Mouse (Mus musculus): ENCODE measurements at regions not wholly inside any gene's neighbourhood (a gene's known extent, or its start where the extent isn't known, plus 50 kb on each side); places are given as distances from the start of the nearest gene placed in this dataset.
A peak's percentile ranks its signal among the peaks of the same experiment; 100 is the strongest.

DNA sequence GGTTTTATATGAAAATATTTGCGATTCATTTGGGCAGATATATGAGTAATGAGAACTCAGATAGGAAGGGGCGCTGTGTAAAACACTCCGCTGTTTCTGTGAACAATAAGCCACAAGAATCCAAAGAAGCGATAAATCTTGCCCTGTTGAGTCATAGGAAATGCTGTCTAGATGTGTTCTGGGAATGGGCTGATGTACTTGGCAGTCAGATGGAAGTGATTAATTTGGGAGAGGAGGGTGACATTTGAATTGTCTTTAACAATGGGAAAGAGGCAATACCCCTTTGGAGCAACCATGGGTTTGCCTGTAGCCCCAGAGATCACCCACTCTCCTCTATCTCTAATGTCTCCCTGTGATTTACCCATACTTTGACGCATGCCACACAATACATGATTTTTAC, 160.4 kb downstream of the Dusp6 start:
- Histone ChIP-seq H3K27ac (no peak overlapping the region), H3K27me3 (no peaks in the 10 kb centered on the region), H3K9me3 (no peaks in the 10 kb centered on the region), H3K4me1 (replicated peaks) (peaks cover 4% of the 10 kb centered on the region; the same call in 1 of the 2 replicates), H3K36me3 (no peaks in the 10 kb centered on the region), H3K9ac (replicated peaks) (no peak overlapping the region), H3K4me2 (replicated peaks) (no peak overlapping the region), H3K4me3 (replicated peaks) (no peak overlapping the region)
- ATAC-seq = no peak
- WGBS = 95% methylated on average over 5 of the region's 5 CpGs

DNA sequence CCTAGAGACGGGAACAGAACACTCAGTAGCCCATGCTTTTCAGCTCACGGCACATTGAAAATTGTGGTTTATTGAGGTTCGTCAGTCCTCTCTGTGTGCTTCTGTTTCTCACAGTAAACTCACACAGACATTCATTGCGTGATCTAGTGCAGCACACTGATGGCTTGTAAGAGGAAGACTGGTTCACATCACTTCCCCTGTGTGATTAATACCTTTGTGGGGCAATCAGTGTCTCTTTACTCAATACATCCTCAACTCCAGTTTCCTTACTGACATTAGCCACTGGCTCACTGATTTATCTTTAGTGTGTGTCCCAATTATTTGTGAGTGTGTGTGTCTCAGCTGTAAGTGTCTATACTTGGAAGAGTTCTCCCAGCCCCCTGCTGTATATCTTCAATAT, 162.2 kb downstream of the Dusp6 start:
- Histone ChIP-seq H3K4me3 (replicated peaks) (no peak overlapping the region), H3K27me3 (no peaks in the 10 kb centered on the region), H3K36me3 (no peaks in the 10 kb centered on the region), H3K9ac (replicated peaks) (no peak overlapping the region), H3K4me2 (replicated peaks) (no peak overlapping the region), H3K27ac (no peak overlapping the region), H3K4me1 (replicated peaks) (no peaks in the 10 kb centered on the region), H3K9me3 (no peaks in the 10 kb centered on the region)
- WGBS = 93% methylated on average over 4 of the region's 4 CpGs
- ATAC-seq = no peak

DNA sequence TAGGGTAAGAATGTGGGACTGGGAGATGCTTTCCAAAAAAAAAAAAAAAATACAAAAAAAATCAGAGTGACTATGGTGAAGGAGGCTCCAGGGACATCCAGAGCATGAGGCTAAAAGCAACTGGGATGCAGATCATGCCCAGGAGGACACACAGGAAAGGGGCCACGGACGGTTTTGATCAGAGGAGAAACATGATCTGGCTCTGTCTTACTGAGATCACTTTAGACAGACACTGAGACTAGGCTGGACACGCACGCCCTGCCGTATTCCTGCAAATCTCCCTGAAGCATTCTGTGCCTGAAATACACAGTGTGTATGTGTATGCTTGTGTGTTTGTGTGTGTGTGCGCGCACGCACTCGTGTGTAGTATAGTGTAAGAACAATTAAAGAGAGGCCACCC, 167.1 kb downstream of the Dusp6 start:
- 65% methylated on average over 9 of the region's 9 CpGs for WGBS

DNA sequence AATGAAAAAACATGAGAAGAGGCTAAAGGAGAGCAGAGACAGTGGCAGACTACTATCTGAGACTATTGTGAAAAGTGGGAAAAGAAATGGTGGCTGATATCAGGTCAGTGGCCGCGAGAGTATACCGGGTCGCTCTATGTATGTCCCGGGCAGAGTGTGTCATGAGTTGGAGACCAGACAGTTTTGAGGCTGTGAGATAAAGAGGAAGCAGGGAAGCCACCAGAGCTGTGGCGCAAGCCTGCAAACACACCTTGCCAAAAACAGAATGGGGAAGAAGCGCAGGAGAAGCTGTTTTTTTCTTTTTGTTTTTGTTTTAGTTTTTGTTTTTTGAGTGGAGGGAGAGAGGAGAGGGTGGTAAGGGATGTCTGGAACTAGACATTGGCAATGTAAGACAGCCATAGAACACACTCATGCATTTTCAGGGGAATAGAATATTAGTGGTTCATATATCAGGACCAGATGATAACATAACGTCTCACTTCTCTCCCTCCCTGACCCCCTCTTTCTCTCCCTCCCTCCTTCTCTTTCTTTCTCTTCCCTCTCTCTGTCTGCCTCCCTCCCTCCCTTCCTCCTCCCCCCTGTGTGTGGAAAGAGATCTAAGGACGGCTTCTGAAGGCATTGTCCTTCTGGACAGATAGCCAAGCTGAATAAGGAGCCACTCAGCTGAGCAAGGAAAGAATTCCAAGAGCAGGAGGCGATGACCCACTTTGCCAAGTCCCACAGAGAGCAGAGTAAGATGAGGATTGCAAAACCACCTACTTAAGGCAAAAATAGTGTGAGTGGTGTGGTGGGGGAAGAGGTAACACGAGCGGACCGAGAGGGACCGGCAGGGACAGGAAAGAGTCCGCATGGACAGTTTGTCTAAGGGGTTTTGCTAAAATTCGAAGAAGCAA, 167.9 kb downstream of the Dusp6 start:
- no peaks in the 10 kb centered on the region for H3K36me3 ChIP-seq
- WGBS = 62% methylated on average over 16 of the region's 16 CpGs
- no peaks in the 10 kb centered on the region for H3K27me3 ChIP-seq
- 0 out of 2 replicates have a peak, but pooled peaks cover 5% of the 10 kb centered on the region for H3K4me1 ChIP-seq (replicated peaks)
- H3K4me2 ChIP-seq (replicated peaks) = no peak overlapping the region
- no peak for ATAC-seq
- no peak overlapping the region for H3K4me3 ChIP-seq (replicated peaks)
- H3K27ac ChIP-seq = no peak overlapping the region
- H3K9ac ChIP-seq (replicated peaks) = no peak overlapping the region
- no peaks in the 10 kb centered on the region for H3K9me3 ChIP-seq

More for the DNA sequence above, 167.1 kb downstream of the Dusp6 start:
- Histone ChIP-seq H3K9ac (replicated peaks) (no peak overlapping the region), H3K4me1 (replicated peaks) (0 out of 2 replicates have a peak, but pooled peaks cover 5% of the 10 kb centered on the region), H3K27ac (no peak overlapping the region), H3K9me3 (no peaks in the 10 kb centered on the region), H3K4me2 (replicated peaks) (no peak overlapping the region), H3K4me3 (replicated peaks) (no peak overlapping the region), H3K27me3 (no peaks in the 10 kb centered on the region), H3K36me3 (no peaks in the 10 kb centered on the region)
- no peak for ATAC-seq

DNA sequence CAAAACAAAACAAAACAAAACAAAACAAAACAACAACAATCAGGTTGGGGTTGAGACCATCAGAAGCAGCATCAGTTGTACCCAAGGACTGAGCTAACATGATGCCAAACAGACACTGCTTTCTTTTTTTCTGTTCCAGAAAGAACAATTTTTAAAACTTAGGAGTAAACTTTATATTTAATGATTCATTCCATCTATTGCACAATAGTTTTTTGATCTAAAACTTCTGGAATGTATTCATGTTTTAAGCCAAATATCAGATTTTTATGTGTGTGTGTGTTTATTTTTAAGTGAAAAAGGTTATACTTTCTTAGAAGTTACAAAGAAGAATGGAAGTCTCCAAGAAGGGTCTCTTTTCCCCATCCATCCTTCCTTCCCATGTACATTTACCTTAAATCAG, 174.0 kb downstream of the Dusp6 start:
- no peak for ATAC-seq
- Histone ChIP-seq H3K27ac (no peak overlapping the region), H3K4me2 (replicated peaks) (no peak overlapping the region), H3K36me3 (no peaks in the 10 kb centered on the region), H3K9me3 (no peaks in the 10 kb centered on the region), H3K27me3 (no peaks in the 10 kb centered on the region), H3K4me1 (replicated peaks) (no peaks in the 10 kb centered on the region), H3K4me3 (replicated peaks) (no peak overlapping the region), H3K9ac (replicated peaks) (no peak overlapping the region)

DNA sequence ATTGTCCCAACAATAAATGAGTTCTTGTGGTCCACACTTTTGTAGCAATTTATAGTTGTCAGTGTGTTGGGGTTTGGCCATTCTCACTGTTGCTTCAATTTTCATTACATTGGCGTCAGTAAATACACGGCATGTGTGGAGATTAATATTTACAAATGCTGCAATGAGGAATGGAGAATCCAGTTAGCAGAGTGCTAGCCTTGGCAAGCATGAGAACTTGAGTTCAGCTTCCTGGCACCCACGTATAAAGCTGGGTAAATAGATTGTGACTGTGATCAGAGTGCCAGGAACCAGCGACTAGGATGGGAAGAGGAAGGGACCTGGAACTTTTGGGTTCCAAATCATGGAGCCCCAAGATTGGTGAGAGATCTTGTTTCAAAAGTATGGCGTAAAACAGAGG, 177.1 kb downstream of the Dusp6 start:
- Histone ChIP-seq H3K27ac (no peak overlapping the region), H3K36me3 (no peaks in the 10 kb centered on the region), H3K9ac (replicated peaks) (no peak overlapping the region), H3K4me2 (replicated peaks) (no peak overlapping the region), H3K4me1 (replicated peaks) (no peaks in the 10 kb centered on the region), H3K27me3 (no peaks in the 10 kb centered on the region), H3K4me3 (replicated peaks) (no peak overlapping the region), H3K9me3 (no peaks in the 10 kb centered on the region)
- WGBS = 92% methylated on average over 5 of the region's 5 CpGs
- ATAC-seq = no peak

DNA sequence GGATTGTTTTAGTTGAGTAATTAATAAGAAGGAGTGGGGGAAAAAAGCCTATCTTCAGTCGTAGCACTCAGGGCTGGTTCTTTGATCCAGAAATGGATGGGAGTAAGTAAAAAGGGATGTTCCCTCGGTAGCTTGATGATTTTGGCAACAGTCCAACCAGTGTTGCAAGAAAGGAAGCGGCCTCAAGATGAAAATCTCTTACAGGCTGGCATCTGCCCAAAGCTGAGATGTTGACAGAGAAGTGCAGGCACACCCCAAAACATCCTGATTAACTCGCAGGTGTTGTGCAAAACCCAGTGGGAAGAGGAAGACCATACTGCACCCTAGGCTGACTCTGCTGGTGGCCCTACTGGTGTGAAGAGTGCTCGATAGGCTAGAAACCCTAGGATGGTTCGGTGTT, 178.0 kb downstream of the Dusp6 start:
- H3K4me3 ChIP-seq (replicated peaks) = no peak overlapping the region
- WGBS = 62% methylated on average over 6 of the region's 6 CpGs
- no peak overlapping the region for H3K27ac ChIP-seq
- no peak overlapping the region for H3K4me2 ChIP-seq (replicated peaks)
- ATAC-seq = peak; percentile 34; the same call in 1 of the 2 replicates
- no peaks in the 10 kb centered on the region for H3K9me3 ChIP-seq
- no peaks in the 10 kb centered on the region for H3K27me3 ChIP-seq
- no peaks in the 10 kb centered on the region for H3K36me3 ChIP-seq
- H3K4me1 ChIP-seq (replicated peaks) = no peaks in the 10 kb centered on the region
- H3K9ac ChIP-seq (replicated peaks) = no peak overlapping the region

DNA sequence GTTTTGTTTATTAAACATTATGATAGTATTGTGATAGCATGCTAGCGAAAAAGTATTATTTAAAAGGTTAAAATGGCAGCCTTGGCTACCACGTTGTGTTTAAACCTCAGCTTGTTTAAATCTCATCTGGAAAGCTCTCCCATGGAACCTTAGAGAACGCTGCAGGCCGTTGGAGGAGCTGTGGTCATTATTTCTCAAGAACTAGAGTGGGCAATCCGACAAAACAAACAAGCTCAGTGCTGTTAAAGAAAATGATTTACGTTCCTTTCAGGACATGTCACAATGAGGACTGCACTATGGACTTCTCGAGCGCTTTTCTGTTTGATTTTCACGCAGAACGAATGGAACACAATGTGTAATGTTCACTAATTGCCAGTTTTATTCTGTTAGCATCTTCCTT, 178.9 kb downstream of the Dusp6 start:
- ATAC-seq = no peak
- Histone ChIP-seq H3K27me3 (no peaks in the 10 kb centered on the region), H3K9me3 (no peaks in the 10 kb centered on the region), H3K4me2 (replicated peaks) (no peak overlapping the region), H3K27ac (no peak overlapping the region), H3K4me1 (replicated peaks) (no peaks in the 10 kb centered on the region), H3K9ac (replicated peaks) (no peak overlapping the region), H3K4me3 (replicated peaks) (no peak overlapping the region), H3K36me3 (no peaks in the 10 kb centered on the region)
- WGBS = 64% methylated on average over 10 of the region's 10 CpGs

DNA sequence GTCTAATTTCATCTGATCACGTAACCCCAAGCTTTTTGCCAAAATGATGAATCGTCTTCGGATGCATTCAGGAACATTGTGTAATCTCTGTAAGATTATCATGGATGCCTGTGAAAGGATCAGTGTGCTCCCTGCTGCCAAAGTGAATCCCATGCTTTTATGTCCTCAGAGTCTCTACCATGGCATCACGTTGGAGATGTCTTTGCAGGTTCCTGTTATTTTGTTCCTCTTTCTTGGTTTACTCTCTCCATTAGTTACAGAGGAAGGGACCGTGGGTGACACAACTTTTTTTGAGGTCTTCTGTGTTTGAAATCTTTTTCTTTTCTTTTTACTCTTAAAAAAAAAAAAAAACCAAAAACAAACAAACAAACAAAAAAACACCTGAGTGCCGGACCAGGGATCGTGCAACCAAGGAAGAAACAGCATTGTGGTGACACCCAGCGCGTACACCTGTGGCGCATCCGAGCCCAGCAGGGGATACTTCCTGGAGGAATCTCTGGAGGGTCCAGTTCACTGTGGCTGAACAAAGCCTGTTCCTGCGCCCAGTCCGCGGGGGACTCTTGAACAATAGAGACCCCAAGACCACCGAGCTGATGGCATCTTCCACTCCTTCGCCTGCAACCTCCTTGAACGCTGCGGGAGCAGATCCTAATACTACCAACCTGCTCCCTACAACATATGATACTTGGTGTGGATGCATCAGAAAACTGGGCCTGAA, 180.6 kb downstream of the Dusp6 start:
- no peaks in the 10 kb centered on the region for H3K9me3 ChIP-seq
- 88% methylated on average over 18 of the region's 18 CpGs for WGBS
- H3K4me3 ChIP-seq (replicated peaks) = no peak overlapping the region
- H3K27me3 ChIP-seq = no peaks in the 10 kb centered on the region
- no peak for ATAC-seq
- H3K9ac ChIP-seq (replicated peaks) = no peak overlapping the region
- no peak overlapping the region for H3K27ac ChIP-seq
- no peaks in the 10 kb centered on the region for H3K36me3 ChIP-seq
- no peak overlapping the region for H3K4me2 ChIP-seq (replicated peaks)
- no peaks in the 10 kb centered on the region for H3K4me1 ChIP-seq (replicated peaks)

DNA sequence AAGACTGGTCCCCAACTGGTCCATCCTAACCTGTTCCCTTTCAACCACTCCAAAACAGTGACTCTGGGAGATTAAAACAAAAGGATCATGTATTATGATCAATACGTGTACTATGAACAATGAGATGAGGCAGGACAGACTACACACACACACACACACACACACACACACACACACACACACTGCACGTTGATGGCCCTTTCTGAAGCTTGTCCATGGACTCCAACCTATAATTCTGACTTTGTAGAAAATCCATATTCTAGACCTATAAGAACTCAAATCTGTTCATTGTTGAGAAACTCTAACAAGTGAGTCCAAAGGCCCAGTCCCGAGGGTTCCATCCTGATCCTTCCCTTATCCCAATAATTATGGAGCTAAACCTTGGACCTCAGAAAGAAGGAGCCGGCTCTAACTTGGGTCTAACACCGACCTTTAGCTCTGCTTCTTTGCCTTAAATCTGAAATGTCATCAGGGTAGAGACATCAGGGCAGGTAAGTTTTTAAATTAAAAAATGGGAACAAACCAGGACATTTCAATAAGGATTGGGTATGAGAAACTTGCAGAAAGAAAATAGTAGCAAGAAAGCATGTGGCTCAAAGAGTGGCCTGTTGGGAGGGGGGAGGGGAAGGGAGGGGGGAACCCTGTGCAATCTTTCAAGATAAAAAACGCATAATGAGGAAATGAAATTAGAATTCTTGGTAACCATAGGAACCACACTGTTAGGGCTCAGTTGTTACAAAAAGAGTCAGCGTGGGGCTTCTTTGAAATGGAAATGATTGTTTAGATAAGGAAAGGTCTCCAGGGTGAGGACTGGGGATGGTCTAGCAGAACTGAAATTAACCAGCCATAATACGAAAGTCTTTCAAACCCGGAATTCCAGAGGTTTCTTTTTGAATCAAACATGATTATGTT, 187.9 kb downstream of the Dusp6 start:
- WGBS = 22% methylated on average over 9 of the region's 9 CpGs

DNA sequence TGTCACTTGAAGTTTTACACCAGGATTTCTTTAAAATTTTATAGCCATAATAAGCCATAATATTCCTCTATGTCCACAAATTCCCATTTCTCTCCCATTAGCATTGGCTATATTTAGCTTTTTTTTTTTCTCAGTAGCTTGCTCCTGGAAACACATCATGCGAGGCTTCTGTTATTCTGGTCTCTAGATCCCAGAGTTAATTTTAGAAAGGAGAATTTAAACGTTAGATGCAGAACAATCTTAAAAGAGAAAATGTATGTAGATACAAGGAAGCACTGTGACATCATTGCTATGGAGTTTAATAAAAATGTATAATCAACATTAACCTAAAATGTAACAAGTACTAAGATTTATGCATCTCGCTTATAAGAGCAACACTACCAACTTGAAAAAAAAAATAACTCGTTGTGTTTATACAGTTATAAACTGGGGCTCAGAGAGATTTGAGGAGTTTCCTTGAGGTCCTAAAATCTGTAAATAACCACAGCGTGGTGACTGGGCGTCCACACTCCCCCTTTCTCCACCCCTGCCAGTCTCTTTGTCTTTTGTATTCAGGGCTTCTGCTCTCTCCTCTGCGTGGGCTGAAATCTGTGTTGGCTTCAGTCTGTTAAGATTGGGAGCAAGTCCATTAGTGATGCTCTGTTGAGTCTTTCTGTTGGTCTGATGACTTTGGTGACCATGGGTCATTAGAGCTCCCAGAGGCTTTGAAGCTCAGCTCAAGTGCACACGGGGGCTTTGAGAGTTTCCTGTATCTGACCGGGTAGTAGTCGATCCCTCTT, 188.8 kb downstream of the Dusp6 start:
- Histone ChIP-seq H3K27ac (peak overlapping the region; percentile 76), H3K4me1 (replicated peaks) (peaks cover 18% of the 10 kb centered on the region), H3K4me2 (replicated peaks) (no peak overlapping the region; the same call in 1 of the 2 replicates), H3K36me3 (no peaks in the 10 kb centered on the region), H3K27me3 (no peaks in the 10 kb centered on the region; the same call in 1 of the 2 replicates), H3K4me3 (replicated peaks) (no peak overlapping the region), H3K9me3 (no peaks in the 10 kb centered on the region), H3K9ac (replicated peaks) (no peak overlapping the region)
- 11% methylated on average over 10 of the region's 10 CpGs for WGBS
- peak; percentile 67 for ATAC-seq

More for the DNA sequence above, 187.9 kb downstream of the Dusp6 start:
- Histone ChIP-seq H3K4me3 (replicated peaks) (no peak overlapping the region), H3K9ac (replicated peaks) (no peak overlapping the region), H3K27ac (peak overlapping the region; percentile 20; the same call in 1 of the 2 replicates), H3K9me3 (no peaks in the 10 kb centered on the region), H3K27me3 (no peaks in the 10 kb centered on the region; the same call in 1 of the 2 replicates), H3K4me2 (replicated peaks) (no peak overlapping the region), H3K36me3 (no peaks in the 10 kb centered on the region), H3K4me1 (replicated peaks) (peaks cover 18% of the 10 kb centered on the region)
- peak; percentile 91 for ATAC-seq
